Mouse (Mus musculus) spleen, postnatal 14 days (tissue): Measurements from ENCODE around the gene Gm3880.
A peak's percentile ranks its signal among the peaks of the same experiment; 100 is the strongest.
"Not testable (repeated sequence)": the region's sequence is repeated elsewhere in the genome, so short reads cannot be mapped to it uniquely, and the experiment has no call there.

ENCODE experiments used
- DNase-seq, 2 experiments: peaks; one replicate each; pipeline ENCODE4 v3.0.0; 2021 to 2022; ENCODE audit warnings: low spot score in 2 of 2

Gm3880 gene

GRCm38 (mm10) chrX:102686872-102687271 lies at the start of gene Gm3880:
Gene Gm3880, minus strand, starts transcription at chrX:102686972.
- not testable (repeated sequence) for DNase-seq

GRCm38 (mm10) chrX:102724226-102724625 lies 37.5 kb upstream of the Gm3880 start:
- not testable (repeated sequence) for DNase-seq

GRCm38 (mm10) chrX:102707535-102707934 lies 20.8 kb upstream of the Gm3880 start, which contains the start of the genes Gm9112 and Dmrtc1b:
Gene Gm9112, minus strand, starts transcription at chrX:102707635.
Gene Dmrtc1b, plus strand, starts transcription at chrX:102707865.
- not testable (repeated sequence) for DNase-seq

GRCm38 (mm10) chrX:102700636-102701035 lies 13.9 kb upstream of the Gm3880 start:
- DNase-seq = not testable (repeated sequence)

DNA sequence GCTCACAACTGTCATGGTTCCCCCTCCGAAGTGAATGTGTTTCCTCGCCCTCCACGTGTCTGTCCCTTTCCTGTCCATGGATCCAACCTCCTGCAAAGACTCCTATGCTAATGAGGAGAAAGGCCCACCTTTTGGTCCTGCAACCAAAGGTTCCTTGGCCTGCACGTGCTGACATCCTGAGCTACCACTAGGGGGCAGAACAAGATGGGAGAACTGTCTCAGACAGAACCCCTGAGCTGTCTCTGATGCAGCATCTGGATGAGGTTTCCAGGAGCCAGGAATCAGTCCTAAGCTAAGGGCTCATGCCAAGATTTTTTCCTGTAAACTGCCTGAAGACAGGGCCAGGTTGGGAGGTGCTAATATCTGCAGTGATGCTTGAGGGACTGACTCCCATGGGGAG lies 2.5 kb upstream of the Gm3880 start:
- DNase-seq = not testable (repeated sequence)

GRCm38 (mm10) chrX:102684706-102685105 lies 2.1 kb downstream of the Gm3880 start:
- not testable (repeated sequence) for DNase-seq

DNA sequence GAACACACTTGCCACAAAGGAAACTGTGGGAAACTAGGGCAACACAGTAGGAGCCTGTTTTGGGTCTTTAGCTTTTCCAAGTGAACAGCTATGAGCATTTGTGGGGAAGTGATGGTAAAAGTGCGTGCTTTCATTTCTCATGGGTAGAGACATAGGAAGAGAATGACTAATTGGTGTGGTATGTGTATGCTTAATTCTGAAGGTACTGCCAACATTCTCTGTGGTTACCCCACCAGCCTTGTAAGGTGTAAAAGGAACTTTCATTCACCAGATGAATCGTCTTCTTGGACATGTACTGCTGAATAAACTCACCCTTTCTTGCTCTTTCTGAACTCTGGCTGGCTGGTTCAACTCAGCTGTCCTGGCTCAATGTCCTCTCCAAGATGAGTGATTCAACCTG lies 20.1 kb downstream of the Gm3880 start:
- no peak for DNase-seq

DNA sequence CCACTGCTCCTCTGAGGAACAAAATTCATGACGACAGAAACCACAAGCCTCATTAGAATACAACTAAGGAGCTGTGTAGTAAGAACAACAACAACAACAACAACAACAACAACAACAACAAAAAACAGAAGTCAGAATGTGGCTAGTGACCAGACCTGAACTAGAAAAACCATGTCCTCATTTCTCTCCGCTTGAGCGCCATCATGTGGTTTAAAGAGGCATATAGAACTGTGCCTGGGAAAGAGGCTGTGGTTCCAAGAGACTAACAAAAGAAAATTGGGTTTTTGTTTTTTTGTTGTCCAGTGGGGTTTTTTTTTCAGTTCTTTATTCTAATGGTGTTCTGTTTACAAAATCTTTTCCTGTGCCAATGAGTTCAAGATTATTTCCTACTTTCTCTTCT lies 26.1 kb downstream of the Gm3880 start:
- no peak for DNase-seq

DNA sequence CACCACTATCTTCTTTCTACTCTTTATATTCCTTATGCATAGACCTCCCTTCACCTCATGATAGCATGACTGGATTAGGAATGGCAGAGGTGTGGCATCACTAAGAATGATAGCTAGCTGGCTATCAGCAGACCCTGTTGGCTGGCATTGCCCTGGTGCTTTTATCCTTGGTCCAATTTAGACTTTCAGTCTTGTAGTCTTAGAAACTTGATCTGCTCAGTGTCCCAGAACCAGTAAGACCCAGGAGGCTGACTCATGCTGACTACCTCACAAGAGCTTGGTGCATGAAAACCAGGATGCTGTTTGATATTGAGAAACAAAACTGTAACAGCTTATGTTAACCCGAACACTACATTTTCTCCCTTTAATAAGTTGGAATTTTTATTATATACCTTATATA lies 41.1 kb downstream of the Gm3880 start:
- no peak for DNase-seq

DNA sequence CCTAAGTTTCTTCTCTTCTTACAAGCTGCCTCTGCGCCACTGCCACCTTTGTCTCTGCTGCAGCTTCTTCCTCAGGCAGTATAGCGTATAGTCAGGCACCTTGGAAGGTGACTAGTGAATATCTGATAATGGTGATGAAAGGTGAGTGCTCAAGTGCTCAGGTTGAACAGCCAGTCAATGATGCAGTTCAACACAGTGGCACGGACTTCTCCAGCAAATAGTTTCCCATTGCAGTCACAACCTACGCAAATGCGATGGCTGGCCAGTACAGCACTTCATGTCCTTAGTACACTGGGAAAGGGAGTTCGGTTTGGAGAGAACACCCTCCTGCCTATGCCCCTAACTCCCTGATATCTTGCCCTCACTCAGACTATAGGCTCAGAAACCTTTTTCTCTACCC lies 41.6 kb downstream of the Gm3880 start:
- no peak for DNase-seq

GRCm38 (mm10) chrX:102644573-102644951 lies 42.2 kb downstream of the Gm3880 start:
- no peak for DNase-seq

DNA sequence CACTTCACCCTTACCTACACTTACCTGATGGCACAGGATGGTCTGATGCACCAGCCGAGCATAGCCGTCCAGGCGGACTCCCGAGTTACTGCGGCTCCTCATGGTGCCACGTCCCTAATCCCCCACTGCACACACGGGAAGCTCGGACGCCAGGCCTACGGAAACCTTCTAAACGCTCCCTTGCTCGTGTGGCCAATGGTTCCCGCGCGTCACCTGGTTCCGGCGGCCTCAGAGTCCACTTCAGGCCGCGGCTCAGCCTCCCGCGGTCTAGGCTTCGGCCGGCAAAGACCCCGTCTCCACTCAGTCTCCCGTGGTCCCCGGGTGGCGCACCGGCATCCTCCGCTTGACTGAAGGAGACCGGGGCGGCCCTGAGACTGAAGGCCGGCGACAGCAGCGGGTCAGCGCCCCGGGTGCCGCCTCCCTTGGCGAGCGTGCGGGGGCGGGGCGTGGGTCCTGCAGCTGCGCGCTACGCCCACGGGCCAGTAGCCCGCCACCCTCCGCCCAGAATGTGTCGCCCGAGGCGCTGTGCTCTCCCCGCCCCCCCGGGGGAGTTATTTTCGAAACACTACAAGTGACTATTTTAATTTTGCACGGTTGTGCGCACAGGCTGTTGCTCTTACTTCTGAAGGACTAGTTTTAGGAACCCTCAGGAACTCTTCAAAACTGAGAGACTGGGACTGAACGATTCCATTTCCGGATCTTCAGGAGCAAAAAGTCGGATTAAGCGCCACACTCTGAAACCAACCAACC lies 42.8 kb downstream of the Gm3880 start, which contains the start of gene Phka1:
TSS of gene Phka1 (minus strand) at position 424 of the 750 bp plus-strand sequence.
- peak; percentile 52 to 54 for DNase-seq
